Mouse (Mus musculus): ENCODE data around the gene Zc3h12a. TPM values are rescaled to one million over a fixed set of nuclear protein-coding genes. Genes with fewer than 3 reads are reported as not detected.

Gene Zc3h12a
- polyA plus RNA-seq, 1 experiment from 2014 or later, result 0.80 TPM

DNA sequence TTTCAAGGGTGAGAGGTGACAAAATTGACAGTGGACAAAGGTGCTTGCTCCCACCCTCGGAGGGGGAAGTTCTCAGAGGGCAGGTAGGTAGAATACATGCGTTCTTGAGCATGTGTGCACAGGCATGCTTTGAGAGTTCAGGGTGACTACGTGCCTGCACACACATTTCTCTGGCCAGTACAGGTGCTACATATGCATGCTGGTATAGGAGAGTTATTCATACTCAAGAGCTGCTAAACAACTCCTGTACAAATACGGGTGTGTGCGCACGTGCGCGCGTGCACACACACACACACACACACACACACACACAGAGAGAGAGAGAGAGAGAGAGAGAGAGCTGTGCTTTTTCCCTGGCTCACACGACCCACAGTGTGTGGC is 33.3 kb upstream of the Zc3h12a start:
- H3K9ac ChIP-seq, result 0 out of 2 replicates have a peak overlapping the region, but pooled peaks have one; percentile 40
- peaks cover 8% of the 10 kb centered on the region for H3K27me3 ChIP-seq
- ATAC-seq (ENCODE audit: insufficient number of reproducible peaks, insufficient read depth, low FRiP score, low TSS enrichment, low read depth), result no peak
- no peak overlapping the region for H3K4me3 ChIP-seq
- peak overlapping the region; percentile 51 for H3K4me2 ChIP-seq
- WGBS, result 67% methylated on average over 10 of the region's 10 CpGs
- H3K4me1 ChIP-seq, result 0 out of 2 replicates have a peak, but pooled peaks cover 5% of the 10 kb centered on the region
- H3K9me3 ChIP-seq, result no peaks in the 10 kb centered on the region
- no peaks in the 10 kb centered on the region for H3K36me3 ChIP-seq
- no peak overlapping the region for H3K27ac ChIP-seq

DNA sequence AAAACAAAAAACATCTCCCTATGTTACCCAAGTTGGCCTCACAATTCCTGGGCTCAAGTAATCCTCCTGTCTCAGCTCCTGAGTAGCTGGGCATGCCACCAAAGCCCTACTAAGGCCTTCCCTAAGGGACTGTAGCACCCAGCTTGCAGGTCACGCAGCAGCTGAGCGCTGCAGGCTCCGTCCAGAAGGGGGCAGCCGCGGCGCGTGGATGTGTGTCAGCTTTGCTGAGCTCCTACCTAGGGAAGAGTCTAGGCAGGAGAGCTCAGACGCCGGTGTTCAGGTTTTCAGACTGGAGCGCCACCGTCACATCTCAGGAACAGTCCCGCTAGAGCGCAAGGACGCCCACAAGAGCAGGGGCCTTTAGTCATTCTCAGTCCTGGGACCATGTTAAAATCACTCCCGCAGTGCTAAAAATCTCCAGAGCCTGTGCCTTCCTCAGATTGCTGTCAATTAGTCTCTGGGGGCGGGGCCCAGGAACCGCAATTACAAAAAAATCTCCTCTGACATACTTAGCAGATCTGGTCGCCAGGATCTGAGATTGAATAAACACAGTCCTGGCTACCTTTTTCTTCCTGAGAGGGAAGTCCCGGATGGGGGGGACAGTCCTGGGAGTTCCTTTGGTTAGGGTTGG is 32.8 kb upstream of the Zc3h12a start:
- Histone ChIP-seq H3K4me3 (peak overlapping the region; percentile 20; the same call in 1 of the 2 replicates), H3K9me3 (no peaks in the 10 kb centered on the region), H3K4me2 (peak overlapping the region; percentile 51), H3K4me1 (0 out of 2 replicates have a peak, but pooled peaks cover 5% of the 10 kb centered on the region), H3K27ac (no peak overlapping the region), H3K27me3 (peaks cover 8% of the 10 kb centered on the region), H3K36me3 (no peaks in the 10 kb centered on the region), H3K9ac (0 out of 2 replicates have a peak overlapping the region, but pooled peaks have one; percentile 40)
- no peak for ATAC-seq (ENCODE audit: insufficient number of reproducible peaks, insufficient read depth, low FRiP score, low TSS enrichment, low read depth)
- WGBS, result 5% methylated on average over 19 of the region's 19 CpGs

DNA sequence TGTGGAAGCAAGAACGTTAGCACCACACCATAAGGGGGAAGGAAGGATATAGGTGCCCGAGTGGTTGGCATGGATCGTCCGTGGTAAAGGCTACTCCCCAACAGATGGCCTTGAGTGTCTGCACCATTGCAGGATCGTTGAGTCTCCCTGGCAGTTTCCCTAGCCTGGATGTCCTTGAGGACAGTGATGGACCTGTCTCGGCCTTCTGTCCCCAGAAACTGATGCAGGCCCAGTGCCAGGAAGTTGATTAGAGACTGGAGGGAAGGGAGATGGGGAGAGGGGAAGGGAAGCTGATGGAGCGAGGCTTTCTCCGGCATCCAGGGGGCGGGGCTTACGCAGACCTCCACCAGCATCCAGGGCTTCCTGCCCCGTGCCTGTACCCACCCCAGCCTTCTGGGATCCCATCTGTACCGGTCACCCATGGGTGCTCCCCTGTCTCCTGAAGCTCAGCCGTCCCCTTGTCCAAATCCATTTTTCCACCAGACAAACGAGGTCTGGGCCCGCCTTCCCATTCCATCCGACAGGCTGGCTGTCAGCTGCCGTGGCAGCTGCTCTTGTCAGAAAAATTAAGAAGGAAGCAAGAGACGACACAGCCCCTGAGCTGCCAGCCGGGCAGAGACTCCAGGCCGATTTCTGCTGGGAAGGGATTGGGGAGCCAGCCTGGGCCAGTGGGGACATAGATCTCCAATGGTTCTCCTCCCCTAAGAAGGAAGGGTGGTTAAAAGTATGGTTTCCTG is 31.1 kb upstream of the Zc3h12a start:
- Histone ChIP-seq H3K36me3 (no peaks in the 10 kb centered on the region), H3K9me3 (no peaks in the 10 kb centered on the region), H3K4me3 (no peak overlapping the region), H3K9ac (no peak overlapping the region; the same call in 1 of the 2 replicates), H3K27me3 (peaks cover 8% of the 10 kb centered on the region), H3K4me2 (no peak overlapping the region), H3K27ac (no peak overlapping the region), H3K4me1 (0 out of 2 replicates have a peak, but pooled peaks cover 5% of the 10 kb centered on the region)
- ATAC-seq (ENCODE audit: insufficient number of reproducible peaks, insufficient read depth, low FRiP score, low TSS enrichment, low read depth), result no peak
- WGBS, result 48% methylated on average over 20 of the region's 20 CpGs

DNA sequence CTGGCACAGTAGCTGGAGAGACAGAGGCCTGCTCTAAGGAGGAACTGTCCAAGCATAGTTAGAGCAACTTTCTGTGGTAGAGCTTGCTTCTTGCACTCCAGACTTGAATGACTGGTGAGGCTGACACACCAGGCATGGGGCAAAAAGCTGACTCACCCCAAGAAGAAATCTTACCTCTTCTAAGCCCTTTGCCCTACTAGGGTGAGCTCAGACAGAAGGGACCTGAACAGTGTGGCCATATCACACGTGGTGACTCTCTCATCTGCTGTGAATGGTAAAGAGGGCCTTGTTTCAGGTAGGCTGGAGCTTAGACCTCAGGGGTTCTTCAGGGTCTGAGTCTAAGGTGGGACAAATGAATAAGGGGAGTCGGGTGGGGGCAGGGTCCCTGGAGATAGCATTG is 30.4 kb upstream of the Zc3h12a start:
- peaks cover 8% of the 10 kb centered on the region for H3K27me3 ChIP-seq
- H3K4me3 ChIP-seq, result no peak overlapping the region
- ATAC-seq (ENCODE audit: insufficient number of reproducible peaks, insufficient read depth, low FRiP score, low TSS enrichment, low read depth), result no peak
- no peak overlapping the region for H3K27ac ChIP-seq
- no peak overlapping the region for H3K4me2 ChIP-seq
- no peaks in the 10 kb centered on the region for H3K36me3 ChIP-seq
- no peak overlapping the region for H3K9ac ChIP-seq
- H3K4me1 ChIP-seq, result 0 out of 2 replicates have a peak, but pooled peaks cover 5% of the 10 kb centered on the region
- no peaks in the 10 kb centered on the region for H3K9me3 ChIP-seq
- 77% methylated on average over 2 of the region's 2 CpGs for WGBS

DNA sequence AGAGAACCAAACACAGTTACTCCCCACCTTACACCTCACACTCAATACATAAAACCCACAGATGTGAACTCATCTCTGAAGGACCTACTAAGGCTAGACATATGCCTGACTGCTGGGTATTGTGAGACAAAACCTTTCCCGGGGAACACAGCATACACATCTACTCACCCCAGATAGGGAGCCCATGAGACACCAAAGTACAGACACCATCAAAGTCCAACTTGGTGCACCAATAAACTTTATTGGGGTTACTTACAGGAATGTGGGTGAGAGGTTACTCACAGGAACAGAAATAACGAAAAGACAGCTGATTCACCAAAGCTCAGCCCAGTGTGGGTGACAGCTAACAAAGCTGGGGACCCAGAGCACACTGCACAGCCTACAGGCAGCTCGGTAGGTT is 29.7 kb upstream of the Zc3h12a start:
- Histone ChIP-seq H3K27me3 (peaks cover 8% of the 10 kb centered on the region), H3K9ac (no peak overlapping the region), H3K4me1 (0 out of 2 replicates have a peak, but pooled peaks cover 5% of the 10 kb centered on the region), H3K36me3 (no peaks in the 10 kb centered on the region), H3K4me3 (no peak overlapping the region), H3K27ac (no peak overlapping the region), H3K4me2 (no peak overlapping the region), H3K9me3 (no peaks in the 10 kb centered on the region)
- 82% methylated on average over 3 of the region's 3 CpGs for WGBS
- ATAC-seq (ENCODE audit: insufficient number of reproducible peaks, insufficient read depth, low FRiP score, low TSS enrichment, low read depth), result no peak

DNA sequence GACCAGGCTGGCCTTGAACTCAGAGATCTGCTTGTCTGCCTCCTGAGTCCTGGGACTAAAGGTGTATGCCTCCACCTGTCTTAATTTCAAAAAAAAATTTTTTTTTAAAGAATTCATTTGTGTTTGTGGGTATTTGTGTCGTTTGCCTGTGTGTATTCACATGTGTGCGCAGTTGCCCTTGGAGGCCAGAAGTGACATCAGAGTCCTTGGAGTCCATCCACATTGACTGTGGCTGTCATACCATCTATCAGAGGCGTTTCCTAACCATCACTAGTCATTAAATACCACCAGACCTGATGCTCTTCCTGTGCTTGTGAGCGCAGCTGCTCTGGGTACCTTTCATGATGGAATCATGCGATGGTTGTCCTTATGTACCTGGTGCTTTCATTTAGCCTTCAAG is 28.0 kb upstream of the Zc3h12a start:
- H3K27ac ChIP-seq, result no peak overlapping the region
- H3K36me3 ChIP-seq, result no peaks in the 10 kb centered on the region
- H3K9me3 ChIP-seq, result no peaks in the 10 kb centered on the region
- H3K27me3 ChIP-seq, result peaks cover 2% of the 10 kb centered on the region
- 81% methylated on average over 5 of the region's 5 CpGs for WGBS
- ATAC-seq (ENCODE audit: insufficient number of reproducible peaks, insufficient read depth, low FRiP score, low TSS enrichment, low read depth), result no peak
- no peak overlapping the region for H3K9ac ChIP-seq
- H3K4me1 ChIP-seq, result 0 out of 2 replicates have a peak, but pooled peaks cover 3% of the 10 kb centered on the region
- H3K4me3 ChIP-seq, result no peak overlapping the region
- H3K4me2 ChIP-seq, result no peak overlapping the region

DNA sequence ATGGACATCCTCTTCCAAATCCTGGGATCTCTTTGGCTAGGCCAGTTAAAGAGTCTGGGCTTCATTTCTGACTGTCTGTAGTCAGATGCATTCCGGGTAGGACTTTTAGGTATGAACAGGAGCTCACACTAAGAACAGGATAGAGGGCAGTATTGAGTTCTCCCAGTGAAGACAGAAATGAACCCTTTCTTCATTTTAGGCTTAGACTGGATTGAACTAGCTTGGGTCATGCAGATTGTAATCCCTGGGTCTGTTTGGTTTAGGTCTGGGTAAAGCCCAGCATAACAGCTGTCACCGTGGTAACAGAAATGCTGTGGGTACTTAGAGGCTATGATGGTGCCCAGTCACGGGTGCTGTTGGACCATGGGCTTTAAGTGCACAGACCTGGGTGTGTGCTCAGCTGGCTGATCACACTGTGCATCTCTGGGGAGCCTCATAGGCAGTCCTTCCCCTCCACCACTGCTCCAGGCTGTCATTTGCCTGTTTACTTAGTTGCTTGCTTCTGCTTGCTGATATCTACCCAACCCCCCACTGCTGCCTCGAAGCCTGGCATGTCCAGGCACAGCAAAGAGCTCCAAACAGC is 26.1 kb upstream of the Zc3h12a start:
- no peak overlapping the region for H3K4me2 ChIP-seq
- no peak overlapping the region for H3K27ac ChIP-seq
- no peaks in the 10 kb centered on the region for H3K36me3 ChIP-seq
- peaks cover 6% of the 10 kb centered on the region for H3K27me3 ChIP-seq
- no peak for ATAC-seq (ENCODE audit: insufficient number of reproducible peaks, insufficient read depth, low FRiP score, low TSS enrichment, low read depth)
- no peak overlapping the region for H3K4me3 ChIP-seq
- H3K4me1 ChIP-seq, result no peaks in the 10 kb centered on the region
- no peak overlapping the region for H3K9ac ChIP-seq
- no peaks in the 10 kb centered on the region for H3K9me3 ChIP-seq
- 64% methylated on average over 4 of the region's 4 CpGs for WGBS

DNA sequence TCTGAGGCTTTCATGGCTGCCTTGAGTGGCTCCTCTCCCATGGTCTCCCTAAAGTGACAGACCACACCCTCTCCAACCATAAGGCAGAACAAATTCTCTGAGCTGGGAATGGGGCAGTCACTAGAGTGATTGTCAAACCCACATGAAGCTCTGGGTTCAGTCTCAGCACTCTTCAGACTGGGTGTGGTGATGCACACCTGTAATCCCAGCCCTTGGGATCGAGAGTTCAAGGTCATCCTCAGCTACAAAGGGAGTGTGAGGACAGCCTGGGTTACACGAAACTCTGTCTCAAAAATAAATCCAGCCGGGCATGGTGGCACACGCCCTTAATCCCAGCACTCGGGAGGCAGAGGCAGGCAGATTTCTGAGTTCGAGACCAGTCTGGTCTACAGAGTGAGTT is 24.8 kb upstream of the Zc3h12a start:
- 86% methylated on average over 6 of the region's 6 CpGs for WGBS
- no peak for ATAC-seq (ENCODE audit: insufficient number of reproducible peaks, insufficient read depth, low FRiP score, low TSS enrichment, low read depth)
- no peak overlapping the region for H3K4me3 ChIP-seq
- no peak overlapping the region for H3K9ac ChIP-seq
- H3K4me2 ChIP-seq, result no peak overlapping the region
- H3K4me1 ChIP-seq, result no peaks in the 10 kb centered on the region
- no peaks in the 10 kb centered on the region for H3K36me3 ChIP-seq
- H3K27me3 ChIP-seq, result peaks cover 6% of the 10 kb centered on the region
- no peak overlapping the region for H3K27ac ChIP-seq
- no peaks in the 10 kb centered on the region for H3K9me3 ChIP-seq

DNA sequence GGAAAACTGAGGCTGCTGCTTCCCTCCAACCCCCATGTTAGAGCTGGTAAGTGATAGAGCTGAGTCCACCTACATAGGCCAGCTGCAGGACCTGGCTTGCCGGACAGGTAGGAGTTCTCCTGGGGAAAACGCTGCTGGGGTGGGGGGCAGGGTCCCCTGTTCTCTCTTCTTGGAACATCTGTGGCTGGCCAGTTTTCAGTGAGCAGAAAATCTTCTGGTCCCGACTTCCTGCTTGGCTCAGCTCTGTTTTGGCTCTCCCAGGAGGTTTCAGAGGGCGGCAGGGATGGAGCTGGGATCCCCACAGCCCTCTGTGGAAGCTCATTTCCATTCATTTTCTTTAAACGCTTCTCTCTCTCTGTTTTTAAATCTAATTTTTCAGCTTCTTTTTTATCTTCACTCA is 21.8 kb upstream of the Zc3h12a start:
- Histone ChIP-seq H3K4me3 (no peak overlapping the region), H3K36me3 (no peaks in the 10 kb centered on the region), H3K4me1 (peaks cover 5% of the 10 kb centered on the region; the same call in 1 of the 2 replicates), H3K4me2 (no peak overlapping the region), H3K27me3 (peaks cover 25% of the 10 kb centered on the region), H3K27ac (no peak overlapping the region), H3K9me3 (no peaks in the 10 kb centered on the region), H3K9ac (no peak overlapping the region)
- no peak for ATAC-seq (ENCODE audit: insufficient number of reproducible peaks, insufficient read depth, low FRiP score, low TSS enrichment, low read depth)
- WGBS, result 25% methylated on average over 5 of the region's 5 CpGs

DNA sequence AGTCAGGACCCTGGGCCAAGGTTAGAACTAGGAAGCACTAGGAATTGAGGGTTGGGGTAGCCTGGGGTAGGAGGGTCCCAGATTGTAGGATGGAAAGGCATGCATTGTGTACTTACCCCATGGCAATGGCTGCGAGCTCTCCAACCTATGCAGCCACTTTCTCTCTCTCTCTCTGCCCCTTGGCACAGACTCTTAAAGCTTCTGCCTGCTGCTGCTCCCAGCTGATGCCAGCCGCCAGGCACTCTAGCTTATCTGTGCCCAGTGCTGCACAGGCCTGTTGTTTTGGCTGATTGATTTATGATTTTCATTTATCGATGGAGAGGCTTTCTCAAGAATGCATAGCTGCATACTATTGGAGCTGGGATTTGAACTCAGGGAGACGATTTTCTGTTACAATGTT is 20.3 kb upstream of the Zc3h12a start:
- 92% methylated on average over 4 of the region's 4 CpGs for WGBS
- Histone ChIP-seq H3K4me2 (no peak overlapping the region), H3K9me3 (no peaks in the 10 kb centered on the region), H3K9ac (no peak overlapping the region), H3K4me1 (peaks cover 5% of the 10 kb centered on the region; the same call in 1 of the 2 replicates), H3K36me3 (no peaks in the 10 kb centered on the region), H3K27me3 (peaks cover 26% of the 10 kb centered on the region), H3K4me3 (no peak overlapping the region), H3K27ac (no peak overlapping the region)
- no peak for ATAC-seq (ENCODE audit: insufficient number of reproducible peaks, insufficient read depth, low FRiP score, low TSS enrichment, low read depth)

DNA sequence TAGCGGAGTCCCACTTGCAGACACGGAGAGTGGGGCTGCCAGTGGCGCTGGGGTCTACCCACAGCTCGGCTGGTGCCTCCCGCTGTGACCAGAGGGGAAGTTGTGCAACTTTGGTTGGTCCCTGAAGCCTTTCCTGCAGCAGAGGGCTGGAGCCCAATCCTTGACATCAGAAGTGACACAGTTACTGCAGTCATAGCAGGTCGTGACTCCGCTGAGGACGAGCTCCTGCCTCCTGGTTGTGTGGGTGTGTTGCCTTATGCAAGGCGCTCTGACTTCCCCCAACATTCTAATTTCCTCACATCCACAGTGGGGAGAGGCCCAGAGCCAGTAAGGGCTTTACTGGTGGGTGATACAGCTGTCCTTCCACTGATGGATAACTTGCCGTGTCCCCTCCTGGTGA is 17.6 kb upstream of the Zc3h12a start:
- WGBS, result 39% methylated on average over 10 of the region's 10 CpGs
- Histone ChIP-seq H3K4me1 (peaks cover 5% of the 10 kb centered on the region; the same call in 1 of the 2 replicates), H3K27me3 (peaks cover 21% of the 10 kb centered on the region), H3K4me2 (no peak overlapping the region), H3K9ac (no peak overlapping the region), H3K4me3 (no peak overlapping the region), H3K27ac (no peak overlapping the region), H3K9me3 (no peaks in the 10 kb centered on the region), H3K36me3 (no peaks in the 10 kb centered on the region)
- ATAC-seq (ENCODE audit: insufficient number of reproducible peaks, insufficient read depth, low FRiP score, low TSS enrichment, low read depth), result no peak

Measured in embryonic facial prominence, embryonic 13.5 days (tissue).